20 mouse cellular contexts compared by ENCODE assay signal in genomic region chr6:97508480-97508879, GRCm38 (mm10).
"Had no signal": no experiment of that assay in that cellular context is flagged by ENCODE, and none has a peak within 500 bp of the region (broad histone marks: within the 10 kb centered on the region; RNA-seq: fewer than 3 reads in every experiment).

No protein-coding gene starts in this region.

- H3K9me3 ChIP-seq: intestine, embryonic 15.5 days; limb, embryonic 13.5 days; liver, embryonic 12.5 days; liver, embryonic 15.5 days; megakaryocyte, embryonic 14.5 days; midbrain, embryonic 10.5 days; midbrain, embryonic 13.5 days; neural tube, embryonic 13.5 days; stomach, embryonic 15.5 days had no signal

- H3K4me3 ChIP-seq: intestine, embryonic 15.5 days; limb, embryonic 13.5 days; liver, embryonic 12.5 days; liver, embryonic 15.5 days; megakaryocyte, embryonic 14.5 days; midbrain, embryonic 10.5 days; midbrain, embryonic 13.5 days; myocyte; neural tube, embryonic 13.5 days; stomach, embryonic 15.5 days had no signal

- H3K9ac ChIP-seq: intestine, embryonic 15.5 days; limb, embryonic 13.5 days; liver, embryonic 12.5 days; liver, embryonic 15.5 days; midbrain, embryonic 13.5 days; neural tube, embryonic 13.5 days; stomach, embryonic 15.5 days had no signal

- DNase-seq: kidney, adult 11 months; kidney, adult 9 months; kidney, postnatal 14 days; left cerebral cortex, postnatal 4 days; lung, postnatal 14 days; retina, postnatal 1 day; right cerebral cortex, postnatal 25 days; spleen, adult 18-20 months; thymus, postnatal 36 days had no signal

- H3K4me1 ChIP-seq: liver, embryonic 15.5 days had no signal

- H3K4me2 ChIP-seq: intestine, embryonic 15.5 days; limb, embryonic 13.5 days; liver, embryonic 12.5 days; liver, embryonic 15.5 days; midbrain, embryonic 13.5 days; neural tube, embryonic 13.5 days; stomach, embryonic 15.5 days had no signal

- H3K36me3 ChIP-seq: intestine, embryonic 15.5 days; limb, embryonic 13.5 days; liver, embryonic 12.5 days; liver, embryonic 15.5 days; midbrain, embryonic 10.5 days; midbrain, embryonic 13.5 days; neural tube, embryonic 13.5 days; stomach, embryonic 15.5 days had no signal

- ATAC-seq: intestine, embryonic 15.5 days; liver, embryonic 12.5 days; midbrain, embryonic 13.5 days; midbrain, embryonic 16.5 days had no signal

- H3K27me3 ChIP-seq: intestine, embryonic 15.5 days; liver, embryonic 12.5 days; liver, embryonic 15.5 days; midbrain, embryonic 13.5 days; neural tube, embryonic 13.5 days; stomach, embryonic 15.5 days had no signal

- H3K27ac ChIP-seq: intestine, embryonic 15.5 days; limb, embryonic 13.5 days; liver, embryonic 12.5 days; liver, embryonic 15.5 days; midbrain, embryonic 10.5 days; midbrain, embryonic 13.5 days; neural tube, embryonic 13.5 days; stomach, embryonic 15.5 days had no signal
